Mouse (Mus musculus): Measurements from ENCODE around the gene Hadh.
A peak's percentile ranks its signal among the peaks of the same experiment; 100 is the strongest.

Gene Hadh

DNA sequence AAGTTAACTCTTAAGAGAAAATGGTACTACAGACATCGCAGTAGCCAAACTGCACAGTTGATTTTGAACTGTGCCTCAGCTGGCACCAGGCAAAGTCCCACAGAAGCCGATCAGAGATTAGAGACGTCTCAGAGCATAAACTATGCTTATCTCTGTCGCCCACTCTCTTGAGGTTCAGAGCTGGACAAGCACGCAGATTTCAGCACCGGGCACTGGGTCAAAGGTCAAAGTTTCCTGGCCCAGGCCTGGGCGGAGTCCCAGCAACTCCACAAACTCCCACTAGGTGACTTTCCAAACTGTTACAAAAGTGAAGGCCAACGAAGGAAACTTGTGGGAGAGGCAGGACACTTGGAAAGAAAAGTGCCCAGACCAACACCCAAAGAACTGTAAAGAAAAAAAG lies 744 bp downstream of the Hadh start:
- peak; percentile 12 to 20 for DNase-seq (ENCODE audit: low spot score in 2 of 2)

DNA sequence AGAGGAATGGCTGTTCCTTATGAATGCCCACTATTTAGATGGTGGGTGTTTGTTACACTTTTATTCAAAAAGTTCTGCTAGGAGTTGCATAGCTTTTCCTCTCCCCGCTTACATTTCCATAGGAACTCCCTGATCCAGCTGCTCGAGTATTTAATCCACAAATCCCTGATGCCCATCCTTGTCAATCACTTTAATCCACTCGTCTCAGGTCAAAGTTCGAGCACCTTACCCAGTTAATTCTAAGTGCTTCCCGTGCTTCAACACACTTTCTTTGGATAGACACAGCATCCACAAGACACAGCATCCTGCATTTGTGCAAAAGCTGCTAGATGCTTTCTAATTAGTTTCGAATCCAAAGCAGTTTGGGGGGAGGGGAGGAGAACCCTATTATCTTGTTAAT lies 1.5 kb downstream of the Hadh start:
- DNase-seq (ENCODE audit: low spot score in 2 of 2) = no peak

DNA sequence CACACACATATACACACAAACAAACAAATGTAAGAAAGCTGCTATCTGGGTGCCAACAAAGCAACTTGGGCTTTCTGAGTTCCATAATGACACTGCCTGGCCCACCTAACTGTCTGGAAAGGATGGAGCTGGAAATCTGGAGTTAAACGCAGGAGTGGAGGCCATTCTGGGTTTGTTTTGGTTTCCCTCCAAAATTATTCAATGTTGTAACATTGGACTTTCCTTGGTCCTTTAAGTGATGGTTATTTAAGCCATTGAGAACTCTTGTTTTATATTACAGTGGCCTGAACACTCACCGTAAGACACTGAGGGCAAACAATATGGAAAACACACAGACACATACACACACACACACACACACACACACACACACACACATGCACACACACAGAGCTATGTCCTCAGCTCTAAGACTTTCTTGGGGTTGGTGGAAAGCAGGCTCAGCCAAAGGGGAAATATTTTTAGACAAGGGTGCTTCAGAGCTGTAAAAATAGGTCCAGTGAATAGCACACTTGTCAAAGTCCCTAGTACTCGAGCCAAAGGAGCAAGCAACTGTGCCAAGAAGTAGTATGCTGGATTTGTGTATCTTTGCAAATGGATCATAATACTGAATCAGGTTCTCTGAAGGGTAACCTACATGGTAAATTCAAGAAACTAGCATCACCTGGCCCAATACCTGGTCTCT lies 5.4 kb downstream of the Hadh start:
- DNase-seq (ENCODE audit: low spot score in 2 of 2) = no peak

DNA sequence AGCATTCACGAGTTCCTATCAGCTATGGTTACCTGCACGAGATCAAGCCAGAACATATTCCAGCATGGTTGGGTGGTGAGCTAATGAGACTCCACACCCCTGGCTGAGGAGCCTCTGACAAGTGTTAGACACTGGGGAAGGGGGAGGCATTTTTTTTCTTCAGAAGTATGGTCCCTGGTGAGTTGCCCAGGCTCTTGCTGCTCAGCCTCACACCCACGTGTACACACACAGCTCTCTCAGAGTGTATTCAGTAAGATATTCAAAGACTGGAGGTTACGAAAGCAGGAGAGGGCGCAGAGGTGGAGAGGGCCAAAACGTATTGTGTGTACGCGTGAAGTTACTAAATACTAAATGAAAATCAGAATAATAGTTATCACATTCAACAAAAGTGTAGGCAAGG lies 6.4 kb downstream of the Hadh start:
- DNase-seq (ENCODE audit: low spot score in 2 of 2) = no peak

DNA sequence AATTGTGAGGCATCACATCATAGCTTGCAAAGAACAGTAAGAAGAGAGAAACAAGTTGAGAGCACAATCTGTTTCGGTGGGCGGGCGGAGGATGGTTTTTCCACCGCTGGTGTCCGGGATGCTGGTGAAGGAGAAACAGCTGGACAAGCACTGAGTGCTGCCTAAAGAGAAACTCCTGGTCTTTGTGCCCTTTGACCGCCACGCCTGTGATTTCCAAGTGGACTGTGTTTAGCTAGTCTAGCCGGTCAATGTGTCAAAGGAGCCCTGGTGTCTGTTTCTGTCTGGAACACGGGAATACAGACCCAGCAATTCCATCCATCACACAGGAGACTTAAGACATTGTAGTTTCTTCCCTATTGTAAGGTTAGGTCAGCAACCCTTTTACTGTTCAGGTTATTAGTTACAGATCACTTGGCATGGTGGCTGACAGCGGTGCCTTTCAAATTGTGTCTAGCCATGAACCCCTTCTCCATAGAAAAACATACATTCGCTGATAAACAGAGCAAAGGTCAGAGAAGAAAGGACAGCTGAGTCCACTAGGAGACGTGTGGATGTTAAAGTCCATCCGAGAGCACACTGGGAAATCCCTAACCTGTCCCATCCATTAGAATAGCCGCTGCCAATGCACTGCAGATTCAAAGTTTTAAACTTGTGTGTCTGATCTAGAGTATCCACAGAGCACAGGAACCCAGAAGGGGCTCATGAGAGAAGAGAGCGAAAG lies 8.0 kb downstream of the Hadh start:
- no peak for DNase-seq (ENCODE audit: low spot score in 2 of 2)

DNA sequence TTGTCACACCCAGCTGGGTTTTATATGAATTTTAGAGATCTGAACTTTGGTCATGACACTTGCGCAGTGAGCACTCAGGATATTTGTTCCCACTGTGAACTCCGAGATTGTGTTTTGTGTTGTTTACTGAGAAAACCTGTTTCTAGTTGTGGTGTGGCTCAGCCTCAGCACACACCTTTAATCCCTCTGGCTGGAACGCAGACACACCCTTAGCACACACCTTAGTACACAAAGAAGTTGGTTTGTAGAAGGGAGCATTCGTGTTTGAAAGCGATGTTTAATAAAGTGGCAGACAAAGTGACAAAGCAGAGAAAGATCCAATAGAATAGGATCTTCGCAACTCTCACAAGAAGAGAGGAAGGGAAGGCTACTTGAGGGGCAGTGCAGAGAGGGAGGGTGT lies 11.5 kb downstream of the Hadh start:
- DNase-seq (ENCODE audit: low spot score in 2 of 2) = no peak

DNA sequence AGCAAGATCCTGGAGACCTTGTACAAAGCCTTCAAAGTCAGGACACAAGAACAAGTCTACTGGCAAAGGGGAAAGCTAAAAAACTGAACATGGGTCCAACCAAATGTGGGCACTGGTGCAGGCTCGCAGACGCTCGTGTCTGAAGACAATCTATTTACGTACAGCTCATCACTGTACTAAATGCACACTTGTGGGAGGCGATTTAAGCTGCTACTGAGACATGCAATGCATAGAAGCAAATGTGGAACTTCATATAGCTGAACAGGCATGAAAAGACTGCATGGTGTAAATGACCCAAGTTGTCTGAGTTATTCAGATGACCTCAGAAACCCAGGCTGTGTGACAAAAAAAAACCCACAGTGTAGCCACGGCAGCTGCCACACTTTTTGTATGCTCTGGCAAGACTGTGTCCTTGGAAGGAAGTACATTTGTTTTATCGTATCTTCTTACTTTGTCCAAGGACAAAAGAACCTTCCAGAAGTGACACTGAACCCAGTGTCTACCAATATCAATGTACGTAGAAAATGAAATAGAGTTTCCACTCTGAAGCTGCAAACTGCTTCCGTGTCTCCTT lies 12.4 kb downstream of the Hadh start:
- no peak for DNase-seq (ENCODE audit: low spot score in 2 of 2)

DNA sequence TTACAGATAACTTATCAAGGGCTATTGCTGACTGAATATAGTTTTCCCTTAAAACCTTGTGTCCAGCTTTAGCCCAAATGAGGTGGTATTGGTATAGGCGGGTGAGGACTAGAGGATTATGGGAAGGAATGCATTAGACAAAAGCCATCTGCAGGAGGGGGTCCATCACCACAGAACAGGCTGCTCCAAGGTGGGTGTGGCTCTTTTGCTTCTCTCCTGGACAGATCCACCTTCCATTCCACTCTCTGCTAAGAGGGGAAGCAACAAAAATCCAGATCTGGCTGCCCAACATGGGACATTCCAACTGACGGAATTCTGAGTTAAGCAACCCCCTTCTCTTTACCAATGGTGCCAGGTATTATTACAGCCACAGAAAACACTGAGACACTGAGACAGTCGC lies 13.0 kb downstream of the Hadh start:
- DNase-seq (ENCODE audit: low spot score in 2 of 2) = no peak

DNA sequence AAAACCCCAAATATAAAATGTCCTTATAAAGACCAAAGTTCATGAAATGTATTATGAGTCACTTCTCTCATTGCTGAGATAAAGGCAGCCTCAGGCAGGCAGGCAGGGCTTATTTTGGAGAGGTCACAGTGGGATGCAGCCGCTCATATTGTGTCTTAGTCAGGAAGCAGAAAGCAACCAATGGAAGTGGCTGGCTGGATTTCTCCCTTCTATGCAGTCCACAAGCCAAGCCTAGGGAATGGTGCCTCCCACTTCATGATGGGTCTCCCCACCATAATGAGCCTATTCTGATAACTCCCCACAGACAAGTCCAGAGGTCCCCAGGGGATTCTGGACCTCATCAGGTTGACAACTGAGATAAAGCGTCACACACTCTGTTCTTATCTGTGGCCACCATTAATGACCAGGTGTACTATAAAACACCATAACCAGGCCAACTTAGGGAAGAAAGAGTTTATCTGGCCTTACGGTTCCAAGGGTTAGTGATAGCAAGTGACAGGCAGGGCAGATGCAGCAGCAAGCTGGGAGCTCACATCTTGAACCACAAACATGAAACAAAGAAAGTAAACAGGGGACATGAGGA lies 16.4 kb downstream of the Hadh start:
- DNase-seq (ENCODE audit: low spot score in 2 of 2) = no peak

DNA sequence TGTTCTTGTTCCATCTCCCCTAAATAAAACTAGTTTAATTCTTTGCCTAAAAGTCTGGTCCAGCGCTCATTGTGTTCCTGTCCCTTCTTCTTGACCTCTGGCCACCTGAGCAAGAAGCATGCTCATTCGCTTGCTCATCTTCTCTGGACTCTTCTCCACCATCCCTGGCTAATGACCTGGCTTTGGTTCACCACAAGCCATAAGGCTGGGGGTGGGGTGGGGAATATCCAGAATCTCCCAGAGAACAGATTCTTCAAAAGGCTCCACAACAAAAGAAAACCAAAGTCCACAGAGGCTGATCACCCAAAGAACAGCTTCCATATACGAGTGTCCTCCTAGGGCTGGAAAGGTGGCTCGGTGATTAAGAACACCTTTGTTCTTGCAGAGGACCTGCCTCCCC lies 16.9 kb downstream of the Hadh start:
- DNase-seq (ENCODE audit: low spot score in 2 of 2) = no peak

DNA sequence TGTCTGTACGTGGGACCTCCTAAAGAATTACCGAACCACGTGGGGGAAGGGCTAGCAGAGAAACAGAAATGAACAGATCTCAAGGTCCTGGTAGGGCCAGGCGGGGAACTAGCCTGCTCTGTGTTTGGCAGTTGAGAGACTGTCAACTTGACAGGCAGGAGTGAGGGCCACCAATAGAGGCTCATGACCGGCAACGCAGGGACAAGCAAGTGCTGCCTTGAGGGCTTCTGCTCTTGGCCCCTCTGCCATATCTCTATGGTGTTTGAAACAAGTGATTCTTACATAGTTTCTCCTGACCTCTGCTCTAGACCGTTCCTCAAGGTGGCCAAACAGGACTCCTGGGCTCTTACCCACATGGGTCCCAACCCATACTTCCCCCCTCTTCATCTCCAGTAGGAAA lies 20.3 kb downstream of the Hadh start:
- DNase-seq (ENCODE audit: low spot score in 2 of 2) = no peak

DNA sequence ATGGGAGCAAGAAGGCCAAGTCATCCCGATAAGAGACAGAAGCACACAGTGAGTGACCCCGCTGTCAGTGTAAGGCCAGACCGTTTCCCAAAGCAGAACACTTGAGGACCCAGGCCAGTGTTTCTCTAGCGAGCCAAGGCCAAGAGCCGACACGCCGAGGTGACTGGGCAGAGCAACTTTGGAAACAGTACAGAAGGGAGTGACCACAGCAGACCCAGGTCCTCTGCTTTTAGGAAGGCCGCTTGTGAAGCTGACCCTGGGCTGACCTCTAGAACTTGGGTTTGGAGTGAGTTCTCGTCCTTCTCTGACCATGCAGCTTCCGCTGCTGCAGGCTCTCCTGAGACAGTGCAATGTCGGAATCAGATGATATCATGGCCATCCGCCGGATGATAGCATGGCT lies 20.9 kb downstream of the Hadh start:
- DNase-seq (ENCODE audit: low spot score in 2 of 2) = no peak

DNA sequence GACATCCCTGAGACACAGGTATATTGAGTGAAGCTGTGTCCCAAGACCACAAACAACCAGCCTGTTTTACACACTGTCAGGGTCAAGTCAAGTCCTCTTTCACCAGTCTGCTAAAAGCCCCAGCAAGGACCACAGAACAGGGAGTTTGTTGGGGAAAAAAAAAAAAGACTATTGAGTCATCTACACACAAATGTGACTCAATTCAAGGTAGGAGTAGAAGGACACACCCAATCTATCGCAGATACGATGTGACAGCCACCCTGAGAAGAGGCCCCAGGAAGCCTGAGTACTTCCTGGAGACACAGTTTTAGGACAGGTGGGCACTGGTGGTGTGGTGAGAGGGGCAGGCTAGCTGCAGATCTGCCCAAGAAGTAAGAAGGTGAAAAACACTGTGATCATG lies 21.6 kb downstream of the Hadh start:
- no peak for DNase-seq (ENCODE audit: low spot score in 2 of 2)

DNA sequence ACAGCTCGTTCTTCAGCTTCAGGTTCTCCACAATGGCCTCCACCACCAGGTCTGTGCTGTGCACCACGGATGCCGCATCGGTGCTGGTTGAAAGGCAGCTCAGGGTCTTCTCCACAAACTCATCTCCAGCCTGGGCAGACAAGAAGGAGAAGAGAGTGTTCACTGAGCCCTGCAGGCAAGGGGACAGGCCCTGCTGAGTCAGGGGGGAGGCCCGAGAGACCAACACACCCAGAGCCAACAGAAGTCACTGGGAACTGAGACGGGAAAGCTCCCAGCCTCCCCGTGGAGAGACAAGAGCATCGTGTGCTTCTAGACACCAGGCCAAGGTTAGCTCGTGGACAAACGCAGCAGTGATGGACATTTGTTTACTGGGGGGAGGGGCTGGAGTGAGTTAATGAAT lies 23.5 kb downstream of the Hadh start:
- DNase-seq (ENCODE audit: low spot score in 2 of 2) = no peak

DNA sequence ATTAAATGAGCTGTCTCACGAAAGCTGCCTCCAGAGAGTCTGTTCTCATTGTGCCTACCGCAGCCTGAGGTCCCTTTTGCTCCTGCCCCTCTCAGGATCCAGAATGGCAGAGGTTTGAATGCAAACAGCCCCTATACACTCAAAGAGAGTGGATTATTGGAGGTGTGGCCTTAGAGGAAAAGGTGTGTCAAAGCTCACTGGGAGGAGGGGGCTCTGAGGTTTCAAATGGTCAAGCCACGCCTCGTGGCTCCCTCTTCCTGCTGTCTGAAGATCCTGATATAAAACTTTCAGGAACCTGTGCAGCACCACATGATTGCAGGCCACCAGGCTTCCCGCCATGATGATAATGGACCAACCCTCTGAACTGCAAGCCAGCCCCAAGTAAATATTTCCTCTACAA lies 24.1 kb downstream of the Hadh start:
- DNase-seq (ENCODE audit: low spot score in 2 of 2) = no peak

DNA sequence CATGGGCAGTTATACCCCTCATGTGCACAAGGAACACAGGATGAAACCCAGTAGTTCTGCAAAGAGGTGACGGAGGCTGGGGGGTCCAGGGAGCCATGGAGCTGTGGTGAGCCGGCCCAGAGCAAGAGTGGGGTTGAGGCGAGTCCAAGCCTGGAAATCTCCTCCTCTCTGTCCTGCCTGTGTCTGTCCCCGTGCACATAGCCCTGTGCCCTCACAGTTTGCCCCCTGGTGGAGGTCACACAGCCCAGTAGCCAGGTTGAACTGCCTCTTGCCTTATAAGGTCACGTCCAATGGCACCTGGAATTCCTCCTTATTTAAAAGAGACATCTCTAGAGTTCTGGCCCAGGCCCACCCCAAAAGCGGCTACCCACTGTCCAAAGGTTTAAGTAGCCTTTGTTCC lies 24.5 kb downstream of the Hadh start:
- DNase-seq (ENCODE audit: low spot score in 2 of 2) = no peak

DNA sequence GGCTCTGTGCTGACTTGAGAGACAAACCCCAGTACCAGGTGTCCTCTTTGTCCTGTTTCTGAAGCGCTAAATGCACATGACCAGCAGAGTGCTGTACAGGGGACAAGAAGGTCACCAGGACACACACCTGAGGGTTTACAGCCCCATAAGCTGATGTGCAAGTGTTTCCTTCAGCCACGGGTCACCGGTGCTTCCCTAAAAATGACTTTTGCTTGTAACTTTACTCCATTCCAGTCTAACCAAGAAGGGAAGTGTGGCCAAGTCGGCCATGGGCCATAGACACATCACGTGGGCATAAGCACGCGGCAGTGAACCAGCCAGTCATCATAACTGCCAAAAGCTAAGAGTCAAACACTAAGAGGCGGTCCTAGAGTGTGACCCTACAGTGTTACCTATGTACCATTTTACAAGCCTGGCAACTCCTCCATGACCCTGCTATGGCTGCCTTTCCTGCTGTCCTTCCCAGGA lies 25.3 kb downstream of the Hadh start:
- DNase-seq (ENCODE audit: low spot score in 2 of 2) = no peak

DNA sequence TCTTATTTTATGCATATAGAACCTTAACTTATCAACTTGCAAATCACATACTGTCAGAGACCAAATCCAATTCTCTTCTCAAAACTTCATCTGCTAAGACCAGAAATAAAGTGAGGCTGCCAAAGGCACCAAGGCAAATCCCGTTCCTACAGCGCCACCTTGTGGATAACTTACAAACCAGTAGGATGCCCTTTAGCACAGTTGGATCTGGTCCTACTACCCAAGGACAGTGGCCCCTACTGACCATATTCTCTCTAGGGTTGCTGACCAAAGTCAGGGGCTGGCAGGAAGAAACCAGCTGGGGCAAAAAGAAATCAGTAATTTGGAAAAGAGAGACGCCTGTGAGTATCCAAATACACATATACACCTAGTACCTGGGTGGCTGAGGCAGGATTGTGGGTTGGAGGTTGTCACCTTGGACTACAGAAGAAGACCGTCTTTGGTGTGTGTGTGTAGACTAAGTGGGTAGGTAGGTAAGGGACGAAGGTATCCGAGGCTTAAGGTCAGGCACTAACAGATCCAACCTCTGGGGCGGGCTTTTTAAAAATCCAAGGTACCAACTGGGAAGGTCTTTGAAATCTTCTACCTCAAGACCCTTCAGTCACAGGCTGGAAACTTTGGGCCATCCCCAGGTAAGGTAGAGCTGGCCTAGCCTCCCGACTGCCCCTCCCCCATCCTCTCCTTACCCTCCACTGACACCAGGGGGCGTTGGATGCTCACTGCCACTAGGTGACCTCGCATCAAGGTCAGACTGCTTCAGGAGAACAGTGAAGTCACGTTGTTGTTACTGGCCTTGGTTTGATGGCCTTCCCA lies 25.9 kb downstream of the Hadh start:
- DNase-seq (ENCODE audit: low spot score in 2 of 2) = peak; percentile 27 to 39

DNA sequence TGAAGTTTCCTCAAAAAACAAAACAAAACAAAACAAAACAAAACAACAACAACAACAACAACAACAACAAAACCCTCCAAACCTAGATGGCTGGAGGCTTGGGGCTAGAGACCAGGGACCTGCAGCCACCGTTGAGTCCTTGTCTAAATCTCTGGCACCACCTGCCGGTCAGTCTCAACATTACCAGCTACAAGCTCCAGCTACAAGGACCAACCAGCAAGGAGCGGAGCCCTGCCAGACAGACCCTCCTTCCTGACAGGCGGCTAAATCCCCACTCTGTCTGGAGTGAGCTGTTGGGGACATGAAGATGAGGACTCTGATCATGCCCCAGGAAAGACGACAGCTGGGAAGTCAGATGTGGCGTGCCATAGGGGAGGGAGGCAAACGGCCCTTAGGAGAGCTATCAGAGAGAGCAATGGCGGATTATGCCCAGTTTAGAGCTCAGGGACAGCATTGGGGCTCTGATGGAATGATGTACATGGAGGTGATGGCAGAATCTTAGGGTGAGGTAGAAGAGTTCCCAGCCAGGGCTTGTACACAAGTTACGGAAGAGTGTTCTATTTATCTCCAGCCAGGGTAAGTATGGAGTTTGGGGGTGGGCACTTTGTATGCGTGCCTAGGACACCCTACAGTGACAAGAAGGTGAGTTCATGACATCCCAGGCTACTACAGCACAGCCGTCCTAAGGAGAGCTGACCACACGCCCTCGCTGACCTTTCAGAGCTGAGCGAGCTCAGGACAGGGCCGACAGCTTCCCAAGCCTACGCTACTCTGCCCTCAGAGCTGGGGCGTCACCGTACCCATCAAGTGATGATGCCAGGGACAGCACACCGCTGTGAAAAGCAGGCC lies 33.9 kb downstream of the Hadh start:
- DNase-seq (ENCODE audit: low spot score in 2 of 2) = peak; percentile 51 to 54

DNA sequence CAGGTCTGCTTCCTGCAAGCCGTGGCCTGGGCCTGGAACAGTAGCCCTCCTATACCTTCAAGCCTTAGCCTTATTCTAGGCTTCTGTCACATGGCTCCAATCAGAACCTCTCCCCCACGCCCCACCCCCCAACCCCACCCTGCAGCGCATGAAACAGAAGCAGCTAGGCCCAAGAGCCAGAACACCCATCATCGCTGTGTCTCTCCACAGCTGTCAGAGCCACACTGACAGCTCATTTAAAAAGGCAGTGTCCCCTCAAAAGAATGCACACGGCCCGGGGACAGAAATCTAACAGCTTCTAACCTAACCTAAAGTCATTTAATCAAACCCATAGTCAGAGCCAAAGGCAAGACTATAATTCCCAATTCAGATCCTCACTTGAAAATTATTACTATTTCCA lies 34.8 kb downstream of the Hadh start:
- no peak for DNase-seq (ENCODE audit: low spot score in 2 of 2)

DNA sequence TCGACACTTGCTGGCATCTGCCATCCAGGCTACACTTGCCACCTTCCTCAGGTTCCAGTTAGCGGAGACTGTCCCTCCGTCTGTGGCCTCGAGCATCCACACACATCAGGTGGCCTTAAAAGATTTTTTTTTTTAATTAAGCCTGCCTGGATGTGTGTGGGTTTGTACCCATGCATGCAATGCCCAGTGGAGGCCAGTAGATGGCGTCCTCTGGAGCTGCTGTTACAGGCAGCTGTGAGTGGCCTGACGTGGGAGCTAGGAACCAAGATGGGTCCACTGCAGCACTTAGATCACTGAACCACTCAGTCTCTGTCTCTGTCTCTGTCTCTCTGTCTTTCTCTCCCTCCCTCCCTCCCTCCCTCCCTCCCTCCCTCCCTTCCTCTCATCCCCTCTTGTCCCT lies 43.8 kb downstream of the Hadh start:
- DNase-seq (ENCODE audit: low spot score in 2 of 2) = no peak

All from spleen, postnatal 36 days (tissue).